Mouse (Mus musculus) embryonic facial prominence, embryonic 12.5 days (tissue): ENCODE results near the gene Cnnm2. TPM values are rescaled to one million over a fixed set of nuclear protein-coding genes. Genes with fewer than 3 reads are reported as not detected.
A peak's percentile ranks its signal among the peaks of the same experiment; 100 is the strongest.

Source experiments
- ATAC-seq: fragments of 200-750 bp; cut with Nextera tagmentation; 2 replicates; pipeline ENCODE4 v1.8.0; 2017; ENCODE audit not compliant: insufficient number of reproducible peaks, insufficient read depth, low FRiP score, low TSS enrichment
- H3K27ac ChIP-seq: fragments of 300-500 bp; sonication (generic); 2 replicates; pipeline ENCODE4 v1.5.1; 2016; ENCODE audit warnings: mild to moderate bottlenecking
- H3K27me3 ChIP-seq: fragments of 300-500 bp; sonication (generic); 2 replicates; pipeline ENCODE4 v1.6.1; 2016; ENCODE audit warnings: mild to moderate bottlenecking, moderate library complexity
- H3K36me3 ChIP-seq: fragments of 300-500 bp; sonication (generic); 2 replicates; pipeline ENCODE4 v1.6.1; 2016; ENCODE audit warnings: mild to moderate bottlenecking
- H3K4me1 ChIP-seq: fragments of 300-500 bp; sonication (generic); 2 replicates; pipeline ENCODE4 v1.6.1; 2016
- H3K4me2 ChIP-seq: fragments of 300-500 bp; sonication (generic); replicated peaks from 2 replicates; pipeline ENCODE4 v1.6.1; 2016; ENCODE audit warnings: mild to moderate bottlenecking, moderate library complexity
- H3K4me3 ChIP-seq: fragments of 300-500 bp; sonication (generic); 2 replicates; pipeline ENCODE4 v1.5.1; 2016; ENCODE audit warnings: mild to moderate bottlenecking
- H3K9ac ChIP-seq: fragments of 300-500 bp; sonication (generic); 2 replicates; pipeline ENCODE4 v1.6.1; 2016; ENCODE audit warnings: mild to moderate bottlenecking, moderate library complexity
- H3K9me3 ChIP-seq: fragments of 300-500 bp; sonication (generic); 2 replicates; pipeline ENCODE4 v1.6.1; 2016; ENCODE audit warnings: mild to moderate bottlenecking, moderate library complexity
- WGBS: fragments of 180-500 bp; shearing (Covaris S2); methylation state at CpG from one replicate; pipeline ENCODE4 v1.1.7; 2016; 5-methylcytosine and 5-hydroxymethylcytosine counted together
- polyA plus RNA-seq: library from polyadenylated mRNA; unstranded; fragments of >200 nt; fragmentation: Nextera tagmentation; extraction: Ambion mirVana; gene quantifications from 2 replicates; pipeline ENCODE4 v1.2.1, GENCODE M21; 2016

Gene Cnnm2
- polyA plus RNA-seq, 1 experiment from 2014 or later: 5.4 TPM

DNA sequence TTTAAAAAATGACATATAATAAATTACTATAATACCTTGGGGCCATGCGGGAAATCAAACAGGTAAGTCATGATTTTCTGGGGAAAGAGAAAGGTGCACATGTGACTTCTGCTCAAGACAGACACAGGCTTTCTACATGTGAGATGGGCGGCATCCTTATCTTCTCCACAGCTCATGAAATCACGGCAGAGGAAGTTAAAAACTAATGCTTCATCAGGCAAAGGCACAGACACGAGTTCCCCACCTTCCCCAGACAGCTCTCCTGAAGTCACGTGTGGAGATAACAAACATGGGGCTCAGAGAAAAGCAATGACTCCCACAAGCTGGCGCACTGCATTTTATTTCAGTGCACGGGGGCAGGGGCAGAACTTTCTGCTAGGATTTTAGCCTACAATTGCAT is 132.1 kb downstream of the Cnnm2 start:
- Histone ChIP-seq H3K9me3 (peaks cover 3% of the 10 kb centered on the region; the same call in 1 of the 2 replicates), H3K4me1 (no peaks in the 10 kb centered on the region), H3K27me3 (no peaks in the 10 kb centered on the region), H3K36me3 (peaks cover 60% of the 10 kb centered on the region), H3K9ac (no peak overlapping the region), H3K4me2 (no peak overlapping the region), H3K4me3 (no peak overlapping the region), H3K27ac (no peak overlapping the region)
- 93% methylated on average over 7 of the region's 7 CpGs for WGBS
- no peak for ATAC-seq

DNA sequence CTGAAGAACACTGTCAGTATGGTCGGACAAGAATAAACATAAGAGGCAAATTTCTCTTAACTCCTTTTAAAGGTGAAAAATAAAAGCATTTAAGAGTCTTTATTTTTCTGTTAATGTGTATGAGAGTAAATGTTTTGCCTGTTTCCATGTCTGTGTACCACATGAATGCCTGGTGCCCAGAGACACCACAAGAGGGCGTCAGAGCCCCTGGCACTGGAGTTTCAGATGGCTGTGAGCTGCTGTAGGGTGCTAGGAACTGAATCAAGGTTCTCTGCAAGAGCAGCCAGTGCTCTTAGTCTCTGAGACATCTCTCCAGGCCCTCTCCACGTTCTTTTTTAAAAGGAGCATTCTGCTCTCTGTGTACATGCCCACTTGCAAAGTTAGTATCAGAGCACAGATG is 135.7 kb downstream of the Cnnm2 start:
- no peak overlapping the region for H3K27ac ChIP-seq
- ATAC-seq: no peak
- H3K4me2 ChIP-seq: no peak overlapping the region
- no peak overlapping the region for H3K4me3 ChIP-seq
- peaks cover 3% of the 10 kb centered on the region; the same call in 1 of the 2 replicates for H3K9me3 ChIP-seq
- H3K36me3 ChIP-seq: peaks cover 27% of the 10 kb centered on the region
- WGBS: 86% methylated on average over 3 of the region's 3 CpGs
- no peak overlapping the region for H3K9ac ChIP-seq
- H3K27me3 ChIP-seq: no peaks in the 10 kb centered on the region
- H3K4me1 ChIP-seq: no peaks in the 10 kb centered on the region

GRCm38 (mm10) chr19:46898222-46898621 is 136.8 kb downstream of the Cnnm2 start:
- H3K27me3 ChIP-seq: no peaks in the 10 kb centered on the region
- peaks cover 3% of the 10 kb centered on the region; the same call in 1 of the 2 replicates for H3K9me3 ChIP-seq
- H3K36me3 ChIP-seq: peaks cover 20% of the 10 kb centered on the region
- no peak overlapping the region for H3K4me3 ChIP-seq
- 85% methylated on average over 5 of the region's 5 CpGs for WGBS
- no peak overlapping the region for H3K27ac ChIP-seq
- no peaks in the 10 kb centered on the region for H3K4me1 ChIP-seq
- H3K4me2 ChIP-seq: no peak overlapping the region
- no peak overlapping the region for H3K9ac ChIP-seq
- ATAC-seq: no peak

DNA sequence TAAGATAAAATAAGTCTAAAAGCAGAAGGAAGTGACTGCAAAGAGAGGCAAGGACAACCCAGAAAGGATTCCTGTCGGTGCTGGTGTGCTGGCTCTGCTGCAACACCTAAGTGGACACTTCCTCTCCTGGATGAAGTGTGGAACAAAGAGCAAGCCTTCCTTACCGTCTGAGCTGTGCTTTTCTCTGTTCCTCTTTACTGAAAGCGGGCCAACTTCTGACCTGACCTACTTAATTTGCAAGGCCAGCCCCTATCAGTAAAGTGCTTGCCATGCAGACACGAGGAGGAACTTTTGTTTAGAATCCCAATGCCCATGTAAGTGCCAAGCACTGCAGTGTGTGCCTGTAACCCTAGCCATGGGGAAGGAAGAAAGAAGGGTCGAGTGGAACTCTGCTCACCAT is 137.9 kb downstream of the Cnnm2 start:
- Histone ChIP-seq H3K36me3 (peaks cover 19% of the 10 kb centered on the region), H3K9ac (no peak overlapping the region), H3K4me2 (no peak overlapping the region), H3K4me3 (no peak overlapping the region), H3K27ac (no peak overlapping the region), H3K27me3 (no peaks in the 10 kb centered on the region), H3K4me1 (no peaks in the 10 kb centered on the region), H3K9me3 (peaks cover 3% of the 10 kb centered on the region; the same call in 1 of the 2 replicates)
- no peak for ATAC-seq
- 62% methylated on average over 5 of the region's 5 CpGs for WGBS

GRCm38 (mm10) chr19:46899871-46900270 is 138.5 kb downstream of the Cnnm2 start:
- H3K36me3 ChIP-seq: peaks cover 17% of the 10 kb centered on the region
- WGBS: 78% methylated on average over 5 of the region's 5 CpGs
- no peak for ATAC-seq
- H3K27me3 ChIP-seq: no peaks in the 10 kb centered on the region
- H3K9ac ChIP-seq: no peak overlapping the region
- no peak overlapping the region for H3K4me3 ChIP-seq
- peaks cover 3% of the 10 kb centered on the region; the same call in 1 of the 2 replicates for H3K9me3 ChIP-seq
- H3K27ac ChIP-seq: no peak overlapping the region
- H3K4me1 ChIP-seq: no peaks in the 10 kb centered on the region
- H3K4me2 ChIP-seq: no peak overlapping the region

- ATAC-seq: no peak
- Histone ChIP-seq H3K27me3 (no peaks in the 10 kb centered on the region), H3K27ac (no peak overlapping the region), H3K36me3 (peaks cover 17% of the 10 kb centered on the region), H3K4me1 (no peaks in the 10 kb centered on the region), H3K4me2 (no peak overlapping the region), H3K9me3 (peaks cover 3% of the 10 kb centered on the region; the same call in 1 of the 2 replicates), H3K4me3 (no peak overlapping the region), H3K9ac (no peak overlapping the region)
- WGBS: 92% methylated on average over 6 of the region's 6 CpGs
These were observed 139.4 kb downstream of the Cnnm2 start for GRCm38 (mm10) chr19:46900786-46901185.

GRCm38 (mm10) chr19:46901323-46901722 is 139.9 kb downstream of the Cnnm2 start:
- ATAC-seq: no peak
- Histone ChIP-seq H3K9me3 (peaks cover 3% of the 10 kb centered on the region; the same call in 1 of the 2 replicates), H3K4me3 (no peak overlapping the region), H3K27me3 (no peaks in the 10 kb centered on the region), H3K4me1 (no peaks in the 10 kb centered on the region), H3K36me3 (peaks cover 17% of the 10 kb centered on the region), H3K4me2 (no peak overlapping the region), H3K9ac (no peak overlapping the region), H3K27ac (no peak overlapping the region)
- WGBS: 90% methylated on average over 5 of the region's 5 CpGs

GRCm38 (mm10) chr19:46903379-46903778 is 142.0 kb downstream of the Cnnm2 start:
- H3K4me2 ChIP-seq: no peak overlapping the region
- no peak for ATAC-seq
- H3K4me3 ChIP-seq: no peak overlapping the region
- 88% methylated on average over 5 of the region's 5 CpGs for WGBS
- H3K4me1 ChIP-seq: no peaks in the 10 kb centered on the region
- H3K9ac ChIP-seq: no peak overlapping the region
- H3K27ac ChIP-seq: no peak overlapping the region
- no peaks in the 10 kb centered on the region for H3K9me3 ChIP-seq
- H3K27me3 ChIP-seq: no peaks in the 10 kb centered on the region
- peaks cover 3% of the 10 kb centered on the region for H3K36me3 ChIP-seq

GRCm38 (mm10) chr19:46904907-46905306 is 143.5 kb downstream of the Cnnm2 start:
- Histone ChIP-seq H3K4me1 (peaks cover 5% of the 10 kb centered on the region), H3K9me3 (no peaks in the 10 kb centered on the region), H3K4me2 (no peak overlapping the region), H3K36me3 (no peaks in the 10 kb centered on the region), H3K9ac (no peak overlapping the region), H3K27me3 (no peaks in the 10 kb centered on the region), H3K27ac (no peak overlapping the region), H3K4me3 (no peak overlapping the region)
- WGBS: 96% methylated on average over 1 of the region's 1 CpGs
- no peak for ATAC-seq

DNA sequence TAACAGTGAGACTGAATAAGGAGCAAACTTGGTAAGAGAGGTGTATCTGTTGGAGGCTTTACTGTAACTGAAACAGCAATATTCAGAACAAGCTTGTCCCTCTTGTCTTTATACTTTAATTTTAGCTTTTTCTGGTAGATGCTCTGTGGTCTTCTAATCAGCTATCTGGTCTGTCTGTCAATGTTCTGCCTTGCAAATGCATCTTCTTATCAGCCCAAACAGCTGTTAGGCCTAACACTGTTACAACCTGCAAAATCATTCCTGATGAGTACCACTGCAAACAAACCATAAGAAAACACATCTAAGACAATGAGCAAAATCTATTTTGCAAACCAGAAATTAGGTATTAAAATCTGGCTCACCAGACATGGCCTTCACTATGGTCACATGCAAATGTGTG is 144.0 kb downstream of the Cnnm2 start:
- peaks cover 5% of the 10 kb centered on the region for H3K4me1 ChIP-seq
- no peak overlapping the region for H3K9ac ChIP-seq
- no peak overlapping the region for H3K4me2 ChIP-seq
- H3K4me3 ChIP-seq: no peak overlapping the region
- H3K27ac ChIP-seq: no peak overlapping the region
- no peaks in the 10 kb centered on the region for H3K9me3 ChIP-seq
- ATAC-seq: no peak
- H3K36me3 ChIP-seq: no peaks in the 10 kb centered on the region
- no peaks in the 10 kb centered on the region for H3K27me3 ChIP-seq

GRCm38 (mm10) chr19:46905971-46906370 is 144.6 kb downstream of the Cnnm2 start:
- H3K9ac ChIP-seq: no peak overlapping the region
- H3K36me3 ChIP-seq: no peaks in the 10 kb centered on the region
- ATAC-seq: no peak
- H3K9me3 ChIP-seq: no peaks in the 10 kb centered on the region
- H3K4me2 ChIP-seq: no peak overlapping the region
- H3K4me1 ChIP-seq: peaks cover 7% of the 10 kb centered on the region
- WGBS: 88% methylated on average over 4 of the region's 4 CpGs
- H3K27me3 ChIP-seq: no peaks in the 10 kb centered on the region
- no peak overlapping the region for H3K4me3 ChIP-seq
- no peak overlapping the region for H3K27ac ChIP-seq

GRCm38 (mm10) chr19:46908207-46908606 is 146.8 kb downstream of the Cnnm2 start:
- ATAC-seq: no peak

GRCm38 (mm10) chr19:46908977-46909376 is 147.6 kb downstream of the Cnnm2 start:
- Histone ChIP-seq H3K27ac (peak overlapping the region; percentile 51; the same call in 1 of the 2 replicates), H3K4me1 (peaks cover 8% of the 10 kb centered on the region), H3K4me2 (0 out of 2 replicates have a peak overlapping the region, but pooled peaks have one; percentile 1), H3K27me3 (no peaks in the 10 kb centered on the region), H3K4me3 (no peak overlapping the region), H3K36me3 (no peaks in the 10 kb centered on the region; the same call in 1 of the 2 replicates), H3K9ac (no peak overlapping the region), H3K9me3 (no peaks in the 10 kb centered on the region)
- 46% methylated on average over 4 of the region's 4 CpGs for WGBS
- no peak for ATAC-seq

More at GRCm38 (mm10) chr19:46908207-46908606, 146.8 kb downstream of the Cnnm2 start:
- 83% methylated on average over 5 of the region's 5 CpGs for WGBS
- Histone ChIP-seq H3K4me2 (no peak overlapping the region), H3K27me3 (no peaks in the 10 kb centered on the region), H3K9ac (no peak overlapping the region), H3K36me3 (no peaks in the 10 kb centered on the region; the same call in 1 of the 2 replicates), H3K4me3 (no peak overlapping the region), H3K27ac (no peak overlapping the region), H3K9me3 (no peaks in the 10 kb centered on the region), H3K4me1 (peaks cover 8% of the 10 kb centered on the region)
